Mouse (Mus musculus) liver, embryonic 14.5 days (tissue): ENCODE data around the gene 5730522E02Rik.

ENCODE experiments used
- CTCF ChIP-seq: IDR thresholded peaks from 2 replicates; pipeline ENCODE4 v1.5.1; 2016; ENCODE audit warnings: antibody characterized with exemption, low read depth, control low read depth
- EP300 ChIP-seq: IDR thresholded peaks from 2 replicates; pipeline ENCODE4 v1.6.1; 2016; ENCODE audit warnings: antibody characterized with exemption, low read depth

DNA sequence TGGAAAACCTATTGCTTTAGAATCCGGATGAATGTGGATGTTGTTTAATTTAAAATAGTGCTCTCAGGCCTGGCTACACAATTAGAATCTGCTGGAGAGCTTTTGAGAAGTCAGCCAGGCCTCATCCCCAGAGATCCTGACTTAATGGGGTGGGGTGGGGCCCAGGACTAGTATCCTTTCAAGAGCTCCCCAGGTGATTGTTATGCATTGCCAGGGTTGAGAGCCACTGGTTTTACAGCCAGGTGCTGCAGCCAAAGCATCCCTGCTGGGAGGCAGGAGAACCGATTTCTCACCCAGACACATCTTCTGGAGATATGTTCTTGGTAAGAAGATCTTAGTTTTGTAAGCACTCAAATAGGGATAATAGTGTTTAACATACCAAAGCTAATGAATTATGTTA, 216.4 kb downstream of the 5730522E02Rik start:
- TF ChIP-seq CTCF: no peak
- TF ChIP-seq EP300: no peak
